Mouse (Mus musculus) embryonic facial prominence, embryonic 12.5 days (tissue): ENCODE data around the gene Sh3gl2. TPM values are rescaled to one million over a fixed set of nuclear protein-coding genes. Genes with fewer than 3 reads are reported as not detected.

ENCODE experiments used
- ATAC-seq: fragments of 200-750 bp; cut with Nextera tagmentation; 2 replicates; pipeline ENCODE4 v1.8.0; 2017; ENCODE audit not compliant: insufficient number of reproducible peaks, insufficient read depth, low FRiP score, low TSS enrichment
- H3K27ac ChIP-seq: fragments of 300-500 bp; sonication (generic); 2 replicates; pipeline ENCODE4 v1.5.1; 2016; ENCODE audit warnings: mild to moderate bottlenecking
- H3K27me3 ChIP-seq: fragments of 300-500 bp; sonication (generic); 2 replicates; pipeline ENCODE4 v1.6.1; 2016; ENCODE audit warnings: mild to moderate bottlenecking, moderate library complexity
- H3K36me3 ChIP-seq: fragments of 300-500 bp; sonication (generic); 2 replicates; pipeline ENCODE4 v1.6.1; 2016; ENCODE audit warnings: mild to moderate bottlenecking
- H3K4me1 ChIP-seq: fragments of 300-500 bp; sonication (generic); 2 replicates; pipeline ENCODE4 v1.6.1; 2016
- H3K4me2 ChIP-seq: fragments of 300-500 bp; sonication (generic); replicated peaks from 2 replicates; pipeline ENCODE4 v1.6.1; 2016; ENCODE audit warnings: mild to moderate bottlenecking, moderate library complexity
- H3K4me3 ChIP-seq: fragments of 300-500 bp; sonication (generic); 2 replicates; pipeline ENCODE4 v1.5.1; 2016; ENCODE audit warnings: mild to moderate bottlenecking
- H3K9ac ChIP-seq: fragments of 300-500 bp; sonication (generic); 2 replicates; pipeline ENCODE4 v1.6.1; 2016; ENCODE audit warnings: mild to moderate bottlenecking, moderate library complexity
- H3K9me3 ChIP-seq: fragments of 300-500 bp; sonication (generic); 2 replicates; pipeline ENCODE4 v1.6.1; 2016; ENCODE audit warnings: mild to moderate bottlenecking, moderate library complexity
- WGBS: fragments of 180-500 bp; shearing (Covaris S2); methylation state at CpG from one replicate; pipeline ENCODE4 v1.1.7; 2016; 5-methylcytosine and 5-hydroxymethylcytosine counted together
- polyA plus RNA-seq: library from polyadenylated mRNA; unstranded; fragments of >200 nt; fragmentation: Nextera tagmentation; extraction: Ambion mirVana; gene quantifications from 2 replicates; pipeline ENCODE4 v1.2.1, GENCODE M21; 2016

Sh3gl2 gene
- polyA plus RNA-seq, 1 experiment from 2014 or later: 5.5 TPM

- no peak for ATAC-seq
- 87% methylated on average over 4 of the region's 4 CpGs for WGBS
- no peaks in the 10 kb centered on the region; the same call in 1 of the 2 replicates for H3K4me1 ChIP-seq
- no peaks in the 10 kb centered on the region for H3K36me3 ChIP-seq
- H3K9ac ChIP-seq: no peak overlapping the region
- H3K4me2 ChIP-seq: no peak overlapping the region
- H3K27me3 ChIP-seq: no peaks in the 10 kb centered on the region
- H3K27ac ChIP-seq: no peak overlapping the region
- H3K9me3 ChIP-seq: no peaks in the 10 kb centered on the region
- no peak overlapping the region for H3K4me3 ChIP-seq
Observed at GRCm38 (mm10) chr4:85543221-85543620, 338.3 kb downstream of the Sh3gl2 start.

DNA sequence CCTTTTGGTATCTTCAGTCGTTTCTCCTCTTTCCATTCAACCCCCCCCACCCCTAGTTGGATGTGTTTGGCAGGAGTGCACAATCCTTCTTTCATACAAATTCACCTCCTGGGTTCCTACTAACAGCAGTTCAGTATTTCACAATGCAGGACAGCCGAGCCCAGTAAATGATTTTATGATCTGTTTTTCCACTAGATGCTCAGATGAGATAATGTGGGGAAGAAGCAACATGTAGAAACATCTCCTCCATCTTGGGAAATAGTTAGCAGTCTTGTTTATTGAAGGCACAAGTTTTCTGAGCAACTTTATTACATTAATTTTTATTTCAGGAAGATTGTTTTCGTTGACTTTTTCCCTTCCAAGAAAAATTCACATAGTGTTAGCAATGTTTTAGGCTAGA lies 349.8 kb downstream of the Sh3gl2 start:
- H3K36me3 ChIP-seq: no peaks in the 10 kb centered on the region
- H3K9ac ChIP-seq: no peak overlapping the region
- WGBS: 84% methylated on average over 3 of the region's 3 CpGs
- H3K4me1 ChIP-seq: no peaks in the 10 kb centered on the region
- no peak overlapping the region for H3K4me3 ChIP-seq
- H3K27me3 ChIP-seq: no peaks in the 10 kb centered on the region
- no peaks in the 10 kb centered on the region for H3K9me3 ChIP-seq
- H3K4me2 ChIP-seq: no peak overlapping the region
- H3K27ac ChIP-seq: no peak overlapping the region
- ATAC-seq: no peak

GRCm38 (mm10) chr4:85559753-85560152 lies 354.8 kb downstream of the Sh3gl2 start:
- WGBS: 86% methylated on average over 6 of the region's 6 CpGs

GRCm38 (mm10) chr4:85585426-85585825 lies 380.5 kb downstream of the Sh3gl2 start:
- Histone ChIP-seq H3K27ac (no peak overlapping the region), H3K9me3 (no peaks in the 10 kb centered on the region), H3K27me3 (no peaks in the 10 kb centered on the region), H3K4me2 (no peak overlapping the region), H3K4me1 (no peaks in the 10 kb centered on the region), H3K4me3 (no peak overlapping the region), H3K36me3 (no peaks in the 10 kb centered on the region), H3K9ac (no peak overlapping the region)
- 88% methylated on average over 2 of the region's 2 CpGs for WGBS
- ATAC-seq: no peak

More at GRCm38 (mm10) chr4:85559753-85560152, 354.8 kb downstream of the Sh3gl2 start:
- H3K27ac ChIP-seq: no peak overlapping the region
- H3K9me3 ChIP-seq: no peaks in the 10 kb centered on the region
- no peak overlapping the region for H3K4me3 ChIP-seq
- H3K4me1 ChIP-seq: no peaks in the 10 kb centered on the region
- ATAC-seq: no peak
- H3K27me3 ChIP-seq: no peaks in the 10 kb centered on the region
- no peak overlapping the region for H3K9ac ChIP-seq
- no peak overlapping the region for H3K4me2 ChIP-seq
- no peaks in the 10 kb centered on the region for H3K36me3 ChIP-seq

- H3K4me1 ChIP-seq: no peaks in the 10 kb centered on the region
- H3K9me3 ChIP-seq: no peaks in the 10 kb centered on the region
- no peak overlapping the region for H3K4me2 ChIP-seq
- no peak for ATAC-seq
- 78% methylated on average over 4 of the region's 4 CpGs for WGBS
- no peaks in the 10 kb centered on the region for H3K27me3 ChIP-seq
- H3K9ac ChIP-seq: no peak overlapping the region
- no peak overlapping the region for H3K4me3 ChIP-seq
- no peaks in the 10 kb centered on the region for H3K36me3 ChIP-seq
- no peak overlapping the region for H3K27ac ChIP-seq
Observed at GRCm38 (mm10) chr4:85588928-85589327, 384.0 kb downstream of the Sh3gl2 start.

- Histone ChIP-seq H3K9ac (no peak overlapping the region), H3K27ac (no peak overlapping the region), H3K27me3 (no peaks in the 10 kb centered on the region), H3K4me1 (no peaks in the 10 kb centered on the region), H3K4me2 (no peak overlapping the region), H3K9me3 (no peaks in the 10 kb centered on the region), H3K4me3 (no peak overlapping the region), H3K36me3 (no peaks in the 10 kb centered on the region)
- 70% methylated on average over 7 of the region's 7 CpGs for WGBS
- no peak for ATAC-seq
Observed at GRCm38 (mm10) chr4:85591037-85591436, 386.1 kb downstream of the Sh3gl2 start.

- no peaks in the 10 kb centered on the region for H3K4me1 ChIP-seq
- no peaks in the 10 kb centered on the region for H3K36me3 ChIP-seq
- H3K9ac ChIP-seq: no peak overlapping the region
- ATAC-seq: no peak
- H3K4me2 ChIP-seq: no peak overlapping the region
- H3K27ac ChIP-seq: no peak overlapping the region
- no peak overlapping the region for H3K4me3 ChIP-seq
- no peaks in the 10 kb centered on the region for H3K9me3 ChIP-seq
- H3K27me3 ChIP-seq: no peaks in the 10 kb centered on the region
Observed at GRCm38 (mm10) chr4:85594159-85594558, 389.2 kb downstream of the Sh3gl2 start.

- WGBS: 62% methylated on average over 3 of the region's 3 CpGs
- Histone ChIP-seq H3K4me3 (no peak overlapping the region), H3K36me3 (no peaks in the 10 kb centered on the region)
Observed at GRCm38 (mm10) chr4:85613331-85613730, 408.4 kb downstream of the Sh3gl2 start.

GRCm38 (mm10) chr4:85618746-85619145 lies 413.8 kb downstream of the Sh3gl2 start:
- H3K36me3 ChIP-seq: no peaks in the 10 kb centered on the region
- H3K9me3 ChIP-seq: no peaks in the 10 kb centered on the region
- ATAC-seq: no peak
- no peak overlapping the region for H3K4me3 ChIP-seq
- no peaks in the 10 kb centered on the region for H3K4me1 ChIP-seq
- no peaks in the 10 kb centered on the region for H3K27me3 ChIP-seq
- WGBS: 90% methylated on average over 5 of the region's 5 CpGs
- H3K9ac ChIP-seq: no peak overlapping the region
- H3K27ac ChIP-seq: no peak overlapping the region
- H3K4me2 ChIP-seq: no peak overlapping the region

More at GRCm38 (mm10) chr4:85613331-85613730, 408.4 kb downstream of the Sh3gl2 start:
- no peak for ATAC-seq
- Histone ChIP-seq H3K4me2 (no peak overlapping the region), H3K4me1 (no peaks in the 10 kb centered on the region), H3K9me3 (no peaks in the 10 kb centered on the region), H3K27ac (no peak overlapping the region), H3K27me3 (no peaks in the 10 kb centered on the region), H3K9ac (no peak overlapping the region)

DNA sequence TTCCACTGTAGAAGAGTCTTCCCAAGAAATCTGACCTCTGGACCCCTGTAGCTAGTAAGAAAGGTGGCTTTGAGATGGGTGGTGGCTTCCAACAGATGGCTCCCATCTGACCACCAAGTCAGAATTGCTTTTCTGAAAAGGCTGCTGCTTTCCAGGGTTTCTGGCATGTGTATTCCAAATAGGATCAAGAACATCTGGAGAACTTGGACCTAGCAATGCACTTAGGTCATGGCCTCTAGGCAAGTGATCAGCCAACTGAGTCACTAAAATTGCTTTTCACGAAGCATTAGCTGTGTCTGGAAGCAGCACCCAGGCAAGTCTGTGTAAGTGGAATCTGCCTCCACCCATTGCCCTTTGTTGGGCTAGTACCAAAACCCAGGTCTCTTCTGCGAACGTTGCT lies 414.3 kb downstream of the Sh3gl2 start:
- Histone ChIP-seq H3K27ac (no peak overlapping the region), H3K9me3 (no peaks in the 10 kb centered on the region), H3K36me3 (no peaks in the 10 kb centered on the region), H3K9ac (no peak overlapping the region), H3K4me2 (no peak overlapping the region), H3K4me1 (no peaks in the 10 kb centered on the region), H3K4me3 (no peak overlapping the region), H3K27me3 (no peaks in the 10 kb centered on the region)
- ATAC-seq: no peak
- 76% methylated on average over 3 of the region's 3 CpGs for WGBS

DNA sequence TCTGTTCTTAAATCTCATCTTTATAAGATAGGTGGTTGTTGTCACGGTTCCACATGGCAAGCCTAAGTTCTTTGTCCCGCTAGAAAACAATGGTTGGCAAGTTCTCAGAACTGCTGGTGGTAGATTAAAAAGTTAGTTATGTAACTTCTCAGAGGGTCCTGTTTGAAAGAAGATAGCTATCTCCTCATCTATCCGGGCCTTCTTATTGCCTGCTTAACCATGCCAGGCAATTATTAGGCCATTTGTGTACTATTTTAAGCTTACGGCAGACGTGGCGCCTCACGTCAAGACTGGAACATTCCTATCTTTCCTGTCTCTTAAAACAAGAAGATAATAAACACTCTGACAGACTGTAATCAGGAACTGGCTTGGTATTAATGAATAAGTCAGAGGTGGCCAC lies 424.5 kb downstream of the Sh3gl2 start:
- H3K27me3 ChIP-seq: no peaks in the 10 kb centered on the region
- 82% methylated on average over 7 of the region's 7 CpGs for WGBS
- no peaks in the 10 kb centered on the region for H3K9me3 ChIP-seq
- H3K4me2 ChIP-seq: no peak overlapping the region
- no peak overlapping the region for H3K27ac ChIP-seq
- H3K36me3 ChIP-seq: no peaks in the 10 kb centered on the region
- no peak overlapping the region for H3K4me3 ChIP-seq
- no peaks in the 10 kb centered on the region for H3K4me1 ChIP-seq
- no peak overlapping the region for H3K9ac ChIP-seq
- ATAC-seq: no peak

GRCm38 (mm10) chr4:85669271-85669670 lies 464.3 kb downstream of the Sh3gl2 start:
- no peak for ATAC-seq
- Histone ChIP-seq H3K27me3 (no peaks in the 10 kb centered on the region), H3K4me1 (no peaks in the 10 kb centered on the region; the same call in 1 of the 2 replicates), H3K36me3 (no peaks in the 10 kb centered on the region), H3K4me3 (no peak overlapping the region), H3K9ac (no peak overlapping the region), H3K9me3 (no peaks in the 10 kb centered on the region), H3K4me2 (no peak overlapping the region), H3K27ac (no peak overlapping the region)
- WGBS: 89% methylated on average over 5 of the region's 5 CpGs

DNA sequence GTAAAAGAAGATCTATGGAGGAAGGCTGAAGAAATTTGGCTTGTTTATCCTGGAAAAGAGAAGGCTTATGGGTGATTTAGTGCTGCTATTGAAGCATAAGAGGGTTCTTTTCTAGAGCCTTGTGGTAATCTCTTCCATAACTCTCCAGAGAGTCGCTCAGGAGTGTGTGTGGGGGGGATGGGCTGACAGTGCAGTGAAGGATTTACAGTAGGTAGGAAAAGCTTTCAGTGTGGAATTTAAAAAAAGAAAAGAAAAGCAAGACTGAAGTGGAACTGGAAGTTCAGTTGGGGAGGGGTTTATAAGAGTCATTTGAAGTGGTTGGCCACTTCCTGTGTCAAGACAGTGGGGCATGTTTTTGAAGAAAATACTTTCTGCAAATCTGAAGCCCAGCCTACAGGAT lies 464.8 kb downstream of the Sh3gl2 start:
- ATAC-seq: no peak
- Histone ChIP-seq H3K9ac (no peak overlapping the region), H3K9me3 (no peaks in the 10 kb centered on the region), H3K4me1 (no peaks in the 10 kb centered on the region; the same call in 1 of the 2 replicates), H3K4me2 (no peak overlapping the region), H3K4me3 (no peak overlapping the region), H3K27ac (no peak overlapping the region), H3K36me3 (no peaks in the 10 kb centered on the region), H3K27me3 (no peaks in the 10 kb centered on the region)
- WGBS: 69% methylated on average over 1 of the region's 1 CpGs
